Mouse (Mus musculus) thymus, adult 18-20 months (tissue): ENCODE measurements around the gene Fkbp11.

Source experiments
- DNase-seq, 2 experiments: peaks; one replicate each; pipeline ENCODE4 v3.0.0; 2022; ENCODE audit warnings: mixed read lengths in 2 of 2

Gene Fkbp11

DNA sequence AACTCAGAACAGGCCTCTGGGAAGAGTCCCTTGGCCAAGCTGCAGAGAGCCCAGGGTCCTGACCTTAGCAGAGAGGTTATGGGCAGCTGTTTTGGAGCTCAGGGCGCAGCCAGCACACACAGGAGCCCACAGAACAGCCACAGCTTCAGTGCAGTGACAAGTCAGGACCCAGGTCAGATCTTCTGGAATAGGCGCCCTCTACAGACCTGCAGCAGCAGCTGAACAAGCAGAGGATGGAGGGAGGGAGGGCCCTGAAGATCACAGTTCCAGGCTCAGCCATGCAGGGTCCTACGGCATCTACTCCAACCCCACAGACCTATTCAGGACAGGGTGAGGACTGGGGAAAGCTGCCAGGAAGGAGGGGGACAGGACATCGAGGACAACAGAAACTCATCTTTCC lies 10.8 kb upstream of the Fkbp11 start:
- no peak for DNase-seq

DNA sequence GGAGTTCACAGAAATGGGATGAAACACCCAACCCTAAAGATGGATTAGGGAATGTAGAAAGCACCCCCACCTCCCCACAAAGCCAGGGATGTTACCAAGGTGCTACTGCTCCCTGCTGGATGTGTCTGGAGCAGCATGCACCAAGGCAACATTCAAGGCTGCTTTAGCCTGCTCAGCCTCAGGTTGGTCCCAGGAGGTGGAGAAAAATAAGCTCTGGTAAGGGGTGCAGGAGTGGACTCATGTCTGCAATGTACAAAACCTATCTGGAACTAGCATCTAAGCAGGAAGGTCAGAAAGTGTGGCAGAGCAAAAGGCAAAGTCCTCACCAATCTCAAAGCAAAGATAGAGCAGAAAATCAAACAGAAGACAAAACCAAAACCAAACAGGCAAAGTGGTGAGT lies 9.9 kb upstream of the Fkbp11 start:
- no peak for DNase-seq

DNA sequence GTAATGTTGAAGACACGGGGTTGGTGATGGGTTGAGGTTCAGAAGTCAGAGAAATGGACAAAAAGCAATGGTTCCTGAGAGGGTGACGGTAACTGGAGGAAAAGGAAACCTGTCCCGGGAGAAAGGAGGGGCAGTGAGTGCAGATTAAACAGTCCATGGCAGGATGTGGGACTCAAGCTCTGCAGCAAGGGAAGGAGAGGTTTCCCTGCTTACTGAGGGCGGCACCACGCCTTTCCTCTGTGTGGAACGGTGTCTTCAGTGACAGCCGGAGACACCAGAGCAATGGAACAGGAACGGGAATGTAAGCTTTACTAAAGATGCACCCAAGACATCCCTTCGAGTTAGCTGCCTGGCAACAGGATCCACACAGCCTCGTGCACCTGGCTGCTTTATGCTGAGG lies 8.5 kb upstream of the Fkbp11 start:
- DNase-seq = no peak

DNA sequence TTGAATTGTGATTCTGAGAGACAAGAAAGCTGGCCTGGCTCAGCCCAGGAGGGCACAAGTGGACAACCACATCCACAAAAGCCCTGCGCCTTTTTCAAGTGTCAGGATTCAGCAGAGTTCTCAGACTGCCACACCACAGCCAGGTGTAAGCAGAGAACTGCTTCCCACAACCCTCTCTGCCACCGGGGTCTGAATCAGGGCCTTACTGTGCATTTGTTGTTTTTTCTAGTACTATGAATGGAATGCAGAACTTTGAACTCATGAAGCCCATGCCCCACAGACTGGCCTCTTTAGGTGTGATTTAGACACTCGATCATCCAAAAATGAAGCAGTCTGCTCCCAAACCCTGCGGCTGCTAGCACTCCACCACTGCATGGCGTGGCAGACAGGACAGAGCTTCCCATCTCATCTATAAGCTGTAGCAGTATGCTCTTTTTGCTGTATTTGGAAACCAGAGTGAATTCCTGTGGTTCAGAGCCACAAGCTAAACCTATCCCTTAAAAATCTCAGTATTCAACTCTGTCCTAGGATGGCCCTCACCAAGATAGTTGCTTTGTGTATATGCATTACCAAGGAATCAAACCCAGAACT lies 6.1 kb upstream of the Fkbp11 start:
- no peak for DNase-seq

DNA sequence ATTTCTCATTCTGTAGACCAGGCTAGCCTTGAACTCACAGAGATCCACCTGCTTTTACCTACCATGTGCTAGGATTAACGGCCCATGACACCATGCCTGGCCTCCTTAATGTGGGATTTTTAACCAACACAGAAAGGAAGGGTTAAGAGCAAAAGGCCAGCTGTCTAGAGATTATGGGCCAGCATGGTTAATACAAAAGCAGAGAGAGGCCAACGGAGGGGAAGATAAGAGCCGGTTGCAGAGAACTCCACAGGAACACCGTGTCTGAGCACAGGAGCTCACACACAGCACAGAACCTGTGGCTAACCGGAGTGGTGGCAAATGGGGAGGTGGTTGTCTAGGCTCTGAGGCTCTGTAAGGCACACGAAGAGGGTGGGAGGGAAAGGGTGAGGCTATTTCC lies 5.4 kb upstream of the Fkbp11 start:
- no peak for DNase-seq

DNA sequence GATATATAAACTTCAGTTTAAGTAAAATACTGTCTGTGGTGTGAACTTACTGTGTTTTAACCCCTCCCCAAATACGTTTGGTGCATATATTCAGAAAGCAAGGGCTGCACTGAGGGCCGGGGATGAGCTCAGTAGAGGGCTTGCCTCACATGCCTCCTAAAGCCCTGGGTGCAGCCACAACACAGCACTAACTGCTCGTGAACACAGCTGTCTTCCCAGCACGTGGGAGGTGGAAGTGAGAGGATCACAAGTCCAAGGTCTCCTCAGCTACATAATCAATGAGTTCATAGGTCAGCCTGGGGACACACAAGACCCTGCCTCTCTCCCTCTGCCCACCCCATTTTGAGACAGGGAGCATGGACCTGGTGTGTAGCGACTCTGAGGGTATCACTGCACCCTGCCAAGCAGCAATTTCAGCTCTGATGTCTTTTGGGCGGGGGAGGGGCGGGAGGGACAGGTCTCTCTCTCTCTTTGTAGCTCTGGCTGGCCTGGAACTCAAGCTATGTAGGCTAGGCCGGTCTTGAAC lies 4.1 kb upstream of the Fkbp11 start:
- DNase-seq = no peak

DNA sequence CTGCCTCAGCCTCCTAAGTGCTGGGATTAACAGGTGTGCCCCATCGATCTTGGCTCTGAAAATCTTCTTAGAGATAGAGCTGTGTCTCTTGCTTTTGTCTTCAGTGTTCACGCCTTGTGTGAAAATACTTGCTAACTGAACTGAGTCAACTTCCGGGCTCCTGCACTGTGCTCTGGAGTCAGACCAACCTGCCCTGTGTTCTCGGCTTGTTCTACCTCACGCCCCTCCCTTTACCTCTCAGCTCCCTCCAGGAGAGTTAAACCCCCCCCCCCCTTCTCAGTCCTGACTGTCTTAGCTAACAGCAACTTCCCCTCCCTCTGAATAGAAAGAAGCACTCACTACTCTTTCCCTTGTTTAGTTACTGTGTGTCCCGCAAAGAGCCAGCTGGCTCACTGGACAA lies 2.8 kb upstream of the Fkbp11 start:
- DNase-seq = no peak

DNA sequence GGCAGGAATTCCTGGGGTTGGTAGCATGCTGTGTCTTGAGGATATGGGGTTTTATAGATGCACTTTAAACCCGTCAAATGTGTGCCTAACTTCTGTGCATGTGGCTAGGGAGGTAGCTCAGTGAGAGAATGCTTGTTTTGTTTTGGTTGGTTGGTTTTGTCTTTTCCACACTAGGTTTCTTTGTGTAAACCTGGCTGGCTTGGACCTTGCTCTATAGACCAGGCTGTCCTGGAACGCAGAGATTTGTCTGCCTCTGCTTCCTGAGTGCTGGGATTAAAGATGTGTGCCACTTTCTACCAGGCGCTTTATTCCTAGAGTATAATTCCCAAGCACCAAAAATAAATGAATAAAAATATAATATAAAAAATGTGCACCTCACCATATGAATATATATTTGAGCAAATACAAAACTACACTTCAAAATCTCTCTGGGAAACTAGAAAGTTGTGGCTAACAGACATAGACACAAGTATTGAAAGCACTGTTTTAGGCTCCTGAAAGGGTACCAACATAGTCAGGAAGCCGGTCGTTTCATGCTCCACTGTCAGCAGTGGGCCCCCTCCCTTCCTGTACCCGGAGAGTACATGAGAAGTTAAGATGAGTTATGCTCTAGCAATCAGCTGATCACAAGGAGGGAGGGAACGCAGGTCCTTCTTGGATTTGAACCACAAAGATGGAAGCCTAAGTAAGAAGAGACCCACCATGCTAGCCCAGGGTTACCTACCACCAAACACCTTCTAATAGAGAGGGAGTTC lies 2.0 kb upstream of the Fkbp11 start:
- no peak for DNase-seq

DNA sequence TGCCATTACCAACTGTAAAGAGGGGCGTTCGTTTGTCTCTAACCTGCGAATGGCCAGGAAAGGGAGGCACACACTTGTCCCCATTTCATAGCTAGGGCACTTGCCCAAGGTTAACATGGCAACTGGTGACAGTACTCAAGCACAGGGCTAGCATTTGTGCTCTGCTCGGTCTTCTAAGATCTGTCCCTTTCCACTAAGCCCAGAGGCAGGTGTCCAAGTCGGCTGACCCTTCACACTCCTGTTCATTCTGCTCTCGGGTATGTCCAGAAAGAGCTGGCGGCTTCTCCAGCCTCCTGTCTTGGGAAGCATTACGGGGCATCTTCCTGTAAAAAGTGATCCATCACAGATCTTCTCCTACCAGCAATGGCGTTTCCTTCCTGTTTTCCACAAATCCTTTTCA lies 368 bp upstream of the Fkbp11 start:
- no peak for DNase-seq

DNA sequence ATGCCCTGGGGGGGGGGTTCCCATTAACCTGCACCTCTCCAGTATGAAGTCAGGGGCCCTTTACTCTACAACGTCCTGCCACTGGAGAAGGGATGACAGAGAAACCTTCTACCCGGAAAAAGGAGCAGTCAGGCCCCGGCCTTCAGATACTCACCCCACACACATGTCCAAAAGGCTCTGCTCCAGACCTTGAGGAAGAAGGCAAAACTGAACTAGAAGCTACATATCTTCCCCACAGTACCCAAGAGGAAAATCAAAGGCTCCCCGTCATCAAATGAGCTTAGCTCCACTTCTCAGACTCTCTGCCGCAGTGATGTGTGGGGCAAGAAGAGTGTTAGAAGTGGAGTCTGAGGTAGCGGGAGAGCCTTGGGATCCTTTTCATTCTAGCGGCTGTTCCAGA lies 1.3 kb downstream of the Fkbp11 start:
- DNase-seq = no peak

DNA sequence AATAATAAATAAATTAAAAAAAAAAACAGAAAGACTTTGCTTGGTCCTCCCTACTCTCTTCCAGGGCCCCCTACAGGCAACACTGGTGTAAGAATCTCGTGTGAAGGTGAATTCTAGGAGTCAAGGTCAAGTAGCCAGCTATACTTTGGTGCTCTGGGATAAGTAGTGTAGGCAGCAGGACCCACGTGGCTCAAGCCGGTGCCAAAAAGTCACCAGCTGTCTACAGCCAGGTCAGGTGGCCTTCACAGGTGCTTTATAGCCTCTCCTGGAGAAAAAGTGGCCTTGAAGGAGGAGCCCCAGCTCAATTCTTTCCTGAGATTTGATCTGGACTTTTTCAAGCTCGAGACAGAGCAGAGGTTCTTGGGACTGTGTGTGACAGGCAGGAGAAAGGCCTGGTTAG lies 1.9 kb downstream of the Fkbp11 start:
- DNase-seq = no peak

DNA sequence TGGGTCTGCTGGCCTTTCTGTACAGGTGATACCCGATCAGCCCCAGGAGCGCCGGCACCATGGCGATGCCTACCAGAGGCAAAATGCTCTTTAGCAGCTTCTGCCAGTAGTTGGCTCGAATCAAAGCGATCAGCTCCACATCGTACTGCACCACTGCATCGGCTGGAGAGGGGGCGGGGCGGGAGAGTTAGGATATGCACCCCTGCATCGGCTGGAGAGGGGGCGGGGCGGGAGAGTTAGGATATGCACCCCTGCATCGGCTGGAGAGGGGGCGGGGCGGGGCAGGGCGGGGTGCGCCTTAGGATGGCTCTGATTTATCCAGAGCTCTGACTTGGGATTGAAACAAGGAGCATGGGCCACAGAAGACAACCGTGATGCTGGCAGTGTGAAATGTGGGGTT lies 3.6 kb downstream of the Fkbp11 start:
- no peak for DNase-seq

DNA sequence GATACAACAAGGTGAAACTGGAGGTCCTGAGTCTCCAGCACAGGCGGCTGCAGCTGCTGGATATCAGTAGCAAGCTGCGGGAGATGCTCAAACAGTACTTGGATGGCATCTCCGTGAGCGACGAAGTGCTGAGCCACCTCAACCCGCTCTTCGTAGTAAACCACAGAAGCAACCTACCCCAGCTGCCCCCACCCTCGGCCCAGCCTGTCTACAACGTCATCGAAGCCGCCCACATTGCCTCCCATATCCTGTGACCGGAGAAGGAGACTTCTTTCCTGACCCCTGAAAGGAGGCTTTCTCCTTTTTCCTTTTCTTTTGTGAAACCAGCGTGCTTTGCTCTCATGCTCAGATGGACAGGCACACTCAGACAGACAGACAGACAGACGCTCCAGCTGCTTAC lies 5.1 kb downstream of the Fkbp11 start:
- no peak for DNase-seq

DNA sequence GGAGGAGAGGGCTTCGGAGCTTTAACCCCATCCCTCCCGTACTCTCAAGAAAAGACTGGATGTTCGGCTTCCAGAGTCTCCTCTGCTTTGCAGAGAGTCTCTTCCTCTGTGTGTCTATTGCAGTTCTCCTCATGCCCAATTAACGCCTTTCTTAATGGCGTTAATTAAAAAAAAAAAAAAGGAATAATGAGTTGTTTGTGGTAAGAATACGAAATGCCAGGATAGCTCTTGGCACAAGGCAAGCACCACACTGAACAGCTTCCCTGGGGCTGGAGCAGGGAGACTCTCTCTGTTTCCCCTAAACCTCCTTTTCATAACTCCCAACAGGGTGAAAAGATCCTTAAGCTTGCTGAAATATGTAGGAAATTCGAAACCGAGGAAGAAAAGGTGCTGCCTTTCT lies 5.8 kb downstream of the Fkbp11 start:
- no peak for DNase-seq

DNA sequence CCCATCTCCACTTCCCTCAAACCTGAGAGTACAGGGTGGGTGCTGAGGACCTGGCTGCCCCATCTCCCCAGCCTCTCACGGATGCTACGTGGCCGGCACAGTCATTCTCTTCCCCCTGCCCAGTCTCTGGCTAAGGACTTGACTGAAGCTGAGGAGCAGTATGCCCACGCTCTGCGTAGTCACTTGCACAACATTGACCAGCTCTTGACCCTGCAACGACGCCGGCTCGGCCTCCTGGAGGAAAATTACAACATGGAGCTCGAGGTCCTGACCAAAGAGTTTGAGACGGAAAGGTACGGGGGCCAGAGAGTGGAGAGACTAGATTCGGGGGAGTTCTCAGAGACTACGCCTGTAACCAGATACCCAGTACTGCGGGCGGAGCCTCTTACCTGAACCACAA lies 10.7 kb downstream of the Fkbp11 start:
- no peak for DNase-seq

DNA sequence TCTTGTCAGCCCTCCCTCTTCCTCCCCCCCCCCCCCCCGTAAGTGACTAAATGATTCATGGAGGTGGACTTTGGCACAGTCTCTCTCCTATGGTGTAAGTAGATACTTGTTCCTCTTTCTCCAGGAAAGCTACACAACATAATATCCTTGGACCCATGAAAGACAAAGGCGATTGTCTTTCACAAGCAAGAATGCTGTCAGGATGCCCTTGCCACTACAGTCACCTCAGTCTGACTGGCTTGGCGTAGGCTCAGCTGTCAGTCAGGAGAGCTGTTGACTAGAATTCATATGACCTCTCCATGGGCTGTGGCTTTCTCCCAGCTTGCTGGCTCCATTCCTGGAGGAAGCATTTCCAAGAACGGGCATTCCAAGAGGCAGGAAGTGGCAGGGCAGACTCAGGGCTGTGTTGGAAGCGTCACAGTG lies 13.8 kb downstream of the Fkbp11 start:
- no peak for DNase-seq

DNA sequence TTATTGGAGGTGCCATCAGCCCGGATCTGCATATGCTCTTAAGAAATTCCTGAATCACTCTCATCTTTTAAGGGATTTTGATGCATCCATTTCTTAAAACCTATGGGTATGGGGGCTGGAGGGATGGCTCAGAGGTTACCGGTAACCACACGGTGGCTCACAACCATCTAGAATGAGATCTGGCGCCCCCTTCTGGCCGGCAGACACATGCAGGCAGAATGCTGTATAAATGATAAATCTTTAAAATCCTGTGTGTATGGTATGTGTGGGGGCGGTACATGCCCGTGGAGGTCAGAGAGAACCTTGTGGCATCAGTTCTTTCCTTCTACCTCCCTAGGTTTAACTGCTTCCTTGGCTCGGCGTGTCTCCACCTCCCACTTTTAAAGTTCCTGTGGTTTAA lies 17.6 kb downstream of the Fkbp11 start:
- DNase-seq = peak in 1 of 2 experiments; percentile 32

DNA sequence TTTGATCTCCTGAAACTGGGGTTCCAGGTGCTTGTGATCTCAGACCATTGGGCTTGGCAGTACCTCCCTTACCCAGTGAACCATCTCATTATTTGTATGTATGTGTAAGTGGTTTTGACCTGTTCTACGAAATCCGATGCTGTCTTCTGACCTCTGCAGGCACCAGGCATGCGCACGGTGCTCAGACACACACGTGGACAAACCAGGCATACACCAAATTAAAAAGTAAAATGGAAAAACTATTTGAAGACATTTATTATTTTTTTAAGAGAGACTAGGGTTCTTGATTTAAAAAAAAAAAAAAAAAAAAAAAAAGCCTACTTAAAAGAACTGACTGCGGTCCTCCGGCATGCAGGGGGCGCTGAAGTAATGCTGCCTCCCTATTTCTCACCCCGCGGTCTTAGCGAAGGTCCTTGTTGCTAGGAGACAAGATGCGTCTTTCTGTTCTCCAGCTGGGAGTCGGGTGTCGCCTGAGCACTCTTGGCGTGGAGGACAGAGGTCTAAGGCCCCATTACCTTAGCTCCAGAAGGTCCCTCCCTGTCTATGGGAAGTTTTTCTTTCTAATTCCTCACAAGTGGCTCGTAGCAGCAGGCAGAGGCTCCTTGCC lies 20.1 kb downstream of the Fkbp11 start, which contains the start of gene Ccdc65:
TSS of gene Ccdc65 (plus strand) at position 442 of the 607 bp plus-strand sequence.
- DNase-seq = peak in 1 of 2 experiments; percentile 41

DNA sequence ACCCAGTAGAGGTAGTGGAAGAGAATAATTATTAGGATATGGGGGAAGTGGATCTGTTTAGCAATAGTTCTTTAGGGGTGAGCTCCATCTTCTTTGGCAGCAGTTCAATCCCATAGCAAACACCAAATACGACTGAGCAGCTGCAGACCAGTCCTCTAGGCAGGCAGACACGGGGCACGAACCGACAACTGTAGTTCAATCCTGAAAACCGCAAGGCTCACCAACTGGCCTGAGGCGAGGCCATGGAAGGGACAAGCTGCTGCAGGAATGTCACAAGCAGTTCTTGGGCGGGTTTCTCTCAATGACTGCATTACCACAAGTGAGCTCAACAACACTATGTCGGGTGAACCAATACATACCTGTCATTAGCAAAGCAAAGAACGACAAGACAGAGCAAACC lies 23.7 kb downstream of the Fkbp11 start:
- no peak for DNase-seq

DNA sequence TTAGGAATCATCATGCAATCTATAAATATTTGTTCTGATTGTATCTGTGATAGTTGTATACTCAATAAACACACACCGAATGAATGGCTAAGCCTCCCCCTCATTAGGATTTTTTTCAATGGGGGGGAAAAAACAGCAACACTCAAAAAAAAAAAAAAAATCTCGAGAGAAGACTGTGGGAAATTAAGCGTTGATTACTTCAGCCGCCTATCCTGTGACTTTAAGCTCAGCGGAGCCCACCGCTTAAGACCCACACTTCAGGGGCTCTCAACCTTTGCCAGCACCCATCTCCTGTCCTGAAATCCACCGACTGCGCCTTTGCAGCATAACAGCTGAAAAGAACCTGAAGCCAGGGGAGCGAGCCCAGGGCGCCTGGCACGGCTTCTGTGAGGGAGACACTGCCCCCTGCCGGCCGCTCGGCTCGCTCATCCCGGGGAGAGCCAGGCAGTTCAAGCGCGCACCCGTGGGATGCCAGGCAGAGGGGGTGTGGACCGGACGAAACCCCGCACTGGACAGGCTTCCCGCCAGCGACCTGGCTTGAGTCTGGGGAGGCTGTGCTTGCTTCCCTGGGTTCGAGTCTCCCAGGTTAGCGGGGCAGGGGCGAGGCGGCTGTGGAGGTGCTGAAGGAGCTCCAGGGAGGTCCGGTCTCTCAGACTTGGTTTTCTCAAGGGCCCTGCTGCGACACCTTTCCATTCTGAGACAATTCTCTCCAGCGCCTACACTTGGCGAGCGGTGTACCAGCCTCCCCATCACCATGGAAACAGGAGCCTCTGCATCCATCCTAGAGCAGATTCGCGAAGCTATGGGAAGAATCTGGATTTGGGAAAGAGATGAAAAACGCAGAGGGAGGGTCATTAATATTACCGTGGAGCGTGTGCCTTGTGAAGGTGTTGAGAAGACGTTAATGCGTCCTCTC lies 28.6 kb downstream of the Fkbp11 start:
- peak; percentile 44 to 54 for DNase-seq

DNA sequence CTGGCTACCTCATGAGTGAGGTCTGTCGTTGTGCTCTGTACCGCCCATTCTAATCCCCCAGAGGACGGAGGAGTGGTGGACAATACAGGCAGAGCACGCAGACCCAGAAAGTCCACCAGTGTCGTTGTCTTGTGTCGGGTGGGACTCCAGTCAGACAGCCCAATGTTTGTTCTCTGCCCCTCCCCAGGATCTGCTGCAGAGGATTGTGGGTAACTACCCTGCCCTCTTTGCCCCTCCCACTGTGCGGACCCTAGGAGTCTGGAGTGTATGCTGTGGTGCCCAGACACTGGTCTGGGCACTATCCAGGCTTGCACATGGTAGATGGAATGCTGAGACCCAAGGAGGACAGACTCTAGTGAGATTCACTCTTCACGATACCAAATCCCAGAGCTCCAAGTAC lies 31.8 kb downstream of the Fkbp11 start:
- no peak for DNase-seq

DNA sequence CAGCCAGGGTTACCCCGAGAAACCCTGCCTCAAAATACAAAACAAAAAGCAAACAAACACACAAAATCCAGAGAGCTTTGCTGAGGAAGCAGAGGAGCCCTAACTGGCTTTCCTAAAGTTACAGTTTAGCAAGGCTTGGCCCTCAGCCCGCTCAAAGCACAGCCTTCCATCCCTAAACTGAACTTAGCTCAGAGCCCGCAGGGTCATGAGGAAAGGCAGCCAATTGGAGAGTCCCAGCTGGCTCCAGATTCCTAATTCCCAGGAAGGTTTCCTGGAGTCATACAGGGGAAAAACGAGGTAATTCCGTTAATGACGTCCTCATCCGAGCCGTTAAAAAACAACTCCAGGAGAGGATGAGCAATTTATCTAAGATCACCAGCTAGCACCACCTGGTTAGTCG lies 32.3 kb downstream of the Fkbp11 start:
- DNase-seq = no peak

DNA sequence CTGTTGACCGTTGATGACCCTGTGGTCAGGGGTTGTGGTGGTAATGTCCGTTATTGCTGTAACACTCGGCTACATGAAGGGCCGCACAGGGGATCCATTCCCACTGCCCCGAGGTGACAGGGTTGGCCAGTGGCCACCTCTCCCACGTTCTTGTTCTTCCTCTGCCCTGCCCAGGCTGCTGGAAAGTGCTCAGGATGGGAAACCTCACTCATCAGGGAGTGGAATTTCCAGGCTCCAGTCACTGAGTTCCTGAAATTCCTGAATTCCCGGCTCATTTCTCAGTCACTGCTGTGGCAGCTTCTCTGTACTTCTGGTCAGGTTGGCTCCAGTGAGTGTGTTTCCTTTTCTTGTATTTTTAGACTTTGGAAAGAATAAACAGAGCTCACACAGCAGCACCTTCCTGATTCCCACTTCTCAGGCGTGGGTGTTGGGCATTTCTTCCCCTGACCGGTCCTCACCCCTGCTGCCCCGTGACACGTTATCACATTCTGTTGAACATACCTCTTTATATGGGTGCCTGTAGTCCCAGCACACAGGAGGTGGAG lies 35.8 kb downstream of the Fkbp11 start:
- DNase-seq = no peak
